Mouse (Mus musculus): ENCODE measurements around the gene Gm45261. TPM values are rescaled to one million over a fixed set of nuclear protein-coding genes. Genes with fewer than 3 reads are reported as not detected.

The Gm45261 gene
- polyA plus RNA-seq, 1 experiment from 2014 or later = not detected

- Histone ChIP-seq H3K9me3 (no peaks in the 10 kb centered on the region), H3K4me1 (no peaks in the 10 kb centered on the region), H3K36me3 (no peaks in the 10 kb centered on the region), H3K4me3 (no peak overlapping the region), H3K9ac (no peak overlapping the region), H3K27ac (no peak overlapping the region), H3K27me3 (no peaks in the 10 kb centered on the region), H3K4me2 (no peak overlapping the region)
- ATAC-seq (ENCODE audit: insufficient number of reproducible peaks, low FRiP score, low TSS enrichment, low read depth) = no peak
- 4% methylated on average over 3 of the region's 3 CpGs for WGBS
These were observed 52.7 kb downstream of the Gm45261 start for GRCm38 (mm10) chr1:80408586-80408985.

- 69% methylated on average over 3 of the region's 3 CpGs for WGBS
- no peaks in the 10 kb centered on the region for H3K27me3 ChIP-seq
- H3K27ac ChIP-seq = no peak overlapping the region
- H3K4me2 ChIP-seq = no peak overlapping the region
- H3K4me3 ChIP-seq = no peak overlapping the region
- no peaks in the 10 kb centered on the region for H3K4me1 ChIP-seq
- no peak overlapping the region for H3K9ac ChIP-seq
- H3K36me3 ChIP-seq = no peaks in the 10 kb centered on the region
- H3K9me3 ChIP-seq = no peaks in the 10 kb centered on the region
- no peak for ATAC-seq (ENCODE audit: insufficient number of reproducible peaks, low FRiP score, low TSS enrichment, low read depth)
These were observed 57.1 kb downstream of the Gm45261 start for GRCm38 (mm10) chr1:80404196-80404595.

- no peak overlapping the region for H3K4me2 ChIP-seq
- H3K4me3 ChIP-seq = no peak overlapping the region
- no peaks in the 10 kb centered on the region for H3K4me1 ChIP-seq
- no peaks in the 10 kb centered on the region for H3K9me3 ChIP-seq
- no peaks in the 10 kb centered on the region for H3K36me3 ChIP-seq
- no peak overlapping the region for H3K9ac ChIP-seq
- H3K27me3 ChIP-seq = no peaks in the 10 kb centered on the region
- no peak overlapping the region for H3K27ac ChIP-seq
- no peak for ATAC-seq (ENCODE audit: insufficient number of reproducible peaks, low FRiP score, low TSS enrichment, low read depth)
- 87% methylated on average over 3 of the region's 3 CpGs for WGBS
These were observed 57.8 kb downstream of the Gm45261 start for GRCm38 (mm10) chr1:80403366-80403893.

DNA sequence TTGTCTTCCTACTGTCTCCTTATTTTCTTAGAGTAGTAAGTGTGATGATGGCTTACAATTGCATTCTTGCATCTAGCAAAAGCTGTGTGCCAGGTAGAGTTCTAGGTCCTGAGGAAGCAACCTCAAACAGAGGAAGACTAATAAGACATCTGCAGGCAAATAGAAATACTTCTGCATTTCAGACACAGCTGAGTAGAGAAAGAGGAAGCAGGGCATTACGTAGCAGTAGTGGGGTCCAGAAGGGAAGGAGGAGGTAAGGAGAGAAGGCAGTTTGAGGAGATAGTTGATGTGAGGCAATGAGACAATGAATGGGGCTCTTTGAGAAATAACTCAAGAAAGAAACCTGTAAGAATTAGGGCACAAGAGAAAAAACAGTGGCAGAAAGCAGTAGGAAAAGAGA, 59.3 kb downstream of the Gm45261 start:
- H3K27me3 ChIP-seq = no peaks in the 10 kb centered on the region
- no peak overlapping the region for H3K9ac ChIP-seq
- no peak overlapping the region for H3K4me3 ChIP-seq
- H3K4me2 ChIP-seq = no peak overlapping the region
- 68% methylated on average over 1 of the region's 1 CpGs for WGBS
- no peak for ATAC-seq (ENCODE audit: insufficient number of reproducible peaks, low FRiP score, low TSS enrichment, low read depth)
- H3K9me3 ChIP-seq = no peaks in the 10 kb centered on the region
- H3K27ac ChIP-seq = no peak overlapping the region
- no peaks in the 10 kb centered on the region for H3K4me1 ChIP-seq
- H3K36me3 ChIP-seq = no peaks in the 10 kb centered on the region

Other genes with a start within 250 kb of the Gm45261 start
- 1.0 and 1.4 TPM in 2 replicates for gene Fam124b, start 243.0 kb downstream of the Gm45261 start, polyA plus RNA-seq (2015; fragmentation: Nextera tagmentation; extraction: Ambion mirVana)
- 29.1 and 31.8 TPM in 2 replicates for gene Cul3, start 121.0 kb downstream of the Gm45261 start, polyA plus RNA-seq (2015; fragmentation: Nextera tagmentation; extraction: Ambion mirVana)